ENCODE assay signal across 18 mouse cellular contexts in genomic region chr13:94809724-94810123, GRCm38 (mm10). TPM values are rescaled to one million over a fixed set of nuclear protein-coding genes. Genes with fewer than 3 reads are reported as not detected.
DNase-seq lines count a peak whose midpoint lies in the region; ATAC-seq lines count a peak whose summit lies in the region.
"Had no signal": no experiment of that assay in that cellular context is flagged by ENCODE, and none has a peak within 500 bp of the region (broad histone marks: within the 10 kb centered on the region; RNA-seq: fewer than 3 reads in every experiment).

No protein-coding gene starts in this region.

- ATAC-seq in midbrain, embryonic 14.5 days (ENCODE audit: low FRiP score, low TSS enrichment) = no peak
- ATAC-seq in activated CD4-positive, CD25-positive, alpha-beta regulatory T cell, adult 4 months = no peak
- ATAC-seq: liver, embryonic 12.5 days had no signal

- H3K9ac ChIP-seq in midbrain, embryonic 14.5 days (replicated peaks; ENCODE audit: low read length) = no peak overlapping the region
- H3K9ac ChIP-seq: liver, embryonic 12.5 days; neural tube, embryonic 15.5 days had no signal

- no peaks in the 10 kb centered on the region for H3K9me3 ChIP-seq in heart, embryonic 10.5 days
- no peaks in the 10 kb centered on the region for H3K9me3 ChIP-seq in midbrain, embryonic 14.5 days (ENCODE audit: control insufficient read depth, low read length)
- no peaks in the 10 kb centered on the region for H3K9me3 ChIP-seq in midbrain, embryonic 10.5 days (replicated peaks)
- H3K9me3 ChIP-seq: forebrain, embryonic 10.5 days; liver, embryonic 12.5 days; neural tube, embryonic 15.5 days had no signal

- no peaks in the 10 kb centered on the region for H3K27me3 ChIP-seq in heart, embryonic 10.5 days (ENCODE audit: insufficient read depth, poor library complexity, severe bottlenecking)
- no peaks in the 10 kb centered on the region for H3K27me3 ChIP-seq in midbrain, embryonic 14.5 days (ENCODE audit: control insufficient read depth, insufficient read depth, low read length)
- no peaks in the 10 kb centered on the region for H3K27me3 ChIP-seq in midbrain, embryonic 10.5 days (ENCODE audit: low read depth, poor library complexity, severe bottlenecking)
- H3K27me3 ChIP-seq: liver, embryonic 12.5 days; neural tube, embryonic 15.5 days had no signal

- DNase-seq in heart, adult 11 months = peak; percentile 3
- DNase-seq in heart, embryonic 10.5 days (ENCODE audit: low spot score) = no peak
- DNase-seq in kidney, postnatal 14 days = peak; percentile 17
- DNase-seq in kidney, adult 18-20 months = no peak
- DNase-seq in midbrain, embryonic 14.5 days = peak; percentile 15
- DNase-seq in midbrain, embryonic 10.5 days (ENCODE audit: low spot score) = no peak
- no peak for DNase-seq in right cerebral cortex, adult 18-20 months
- DNase-seq: cerebellum, postnatal 10 days; gastrocnemius, postnatal 10 days; heart, postnatal 36 days; layer of hippocampus, postnatal 36 days; thymus, postnatal 4 days had no signal

- H3K4me3 ChIP-seq in heart, embryonic 10.5 days = no peak overlapping the region
- H3K4me3 ChIP-seq in midbrain, embryonic 14.5 days (replicated peaks; ENCODE audit: low read depth, low read length) = no peak overlapping the region
- no peak overlapping the region for H3K4me3 ChIP-seq in midbrain, embryonic 10.5 days
- H3K4me3 ChIP-seq: forebrain, embryonic 10.5 days; liver, embryonic 12.5 days; myocyte; neural tube, embryonic 15.5 days had no signal

- no peak overlapping the region for H3K27ac ChIP-seq in heart, embryonic 10.5 days
- no peak overlapping the region for H3K27ac ChIP-seq in midbrain, embryonic 14.5 days (replicated peaks; ENCODE audit: low read depth, low read length)
- H3K27ac ChIP-seq in midbrain, embryonic 10.5 days (replicated peaks) = no peak overlapping the region
- H3K27ac ChIP-seq: forebrain, embryonic 10.5 days; liver, embryonic 12.5 days; neural tube, embryonic 15.5 days had no signal

- peaks cover 38% of the 10 kb centered on the region for H3K4me1 ChIP-seq in heart, embryonic 10.5 days
- no peaks in the 10 kb centered on the region for H3K4me1 ChIP-seq in midbrain, embryonic 14.5 days (ENCODE audit: control insufficient read depth, insufficient read depth, low read length)
- peaks cover 15% of the 10 kb centered on the region for H3K4me1 ChIP-seq in midbrain, embryonic 10.5 days

- no peak overlapping the region for H3K4me2 ChIP-seq in midbrain, embryonic 14.5 days (ENCODE audit: low read length)
- H3K4me2 ChIP-seq: heart, embryonic 11.5 days; liver, embryonic 12.5 days; neural tube, embryonic 15.5 days had no signal

- 0 out of 2 replicates have a peak, but pooled peaks cover 2% of the 10 kb centered on the region for H3K36me3 ChIP-seq in heart, embryonic 10.5 days
- no peaks in the 10 kb centered on the region for H3K36me3 ChIP-seq in midbrain, embryonic 14.5 days (ENCODE audit: control insufficient read depth, insufficient read depth, low read length)
- peaks cover 4% of the 10 kb centered on the region; the same call in 1 of the 2 replicates for H3K36me3 ChIP-seq in midbrain, embryonic 10.5 days
- H3K36me3 ChIP-seq: neural tube, embryonic 15.5 days had no signal

- WGBS in heart, embryonic 10.5 days = 74% methylated on average over 1 of the region's 1 CpGs
- 66% methylated on average over 1 of the region's 1 CpGs for WGBS in midbrain, embryonic 14.5 days
- WGBS in midbrain, embryonic 10.5 days = 53% methylated on average over 1 of the region's 1 CpGs

RNA-seq across cellular contexts. Expression of gene Tbca, which starts 21.0 kb away (rescaled TPM):
- 222 and 226 TPM in 2 replicates for polyA plus RNA-seq in heart, embryonic 10.5 days (2016; fragmentation: Nextera tagmentation; extraction: Ambion mirVana)
- 240 and 274 TPM in 2 replicates for polyA plus RNA-seq in midbrain, embryonic 14.5 days (2014; fragmentation: Nextera tagmentation; extraction: Ambion mirVana)
- polyA plus RNA-seq in midbrain, embryonic 10.5 days (2016; fragmentation: Nextera tagmentation; extraction: Ambion mirVana) = 227 and 245 TPM in 2 replicates
- 100 to 1,000 TPM; 229 to 310 TPM for polyA plus RNA-seq in activated CD4-positive, CD25-positive, alpha-beta regulatory T cell, adult 4 months (2017; shearing (Covaris generic))

Comparison
In these comparisons a context has a peak if more than half of its experiments do, and no peak if none do; other contexts are left out.
1. DNase-seq: peak in heart, adult 11 months (single experiment), kidney, postnatal 14 days (single experiment) and midbrain, embryonic 14.5 days (single experiment); none in heart, embryonic 10.5 days (single experiment), kidney, adult 18-20 months (single experiment), midbrain, embryonic 10.5 days (single experiment) and right cerebral cortex, adult 18-20 months (single experiment).